Mouse (Mus musculus) kidney, adult 2 months (tissue): Measurements from ENCODE around the gene Gm13283. TPM values are rescaled to one million over a fixed set of nuclear protein-coding genes. Genes with fewer than 3 reads are reported as not detected.
A peak's percentile ranks its signal among the peaks of the same experiment; 100 is the strongest.
"Not testable (repeated sequence)": the region's sequence is repeated elsewhere in the genome, so short reads cannot be mapped to it uniquely, and the experiment has no call there.

Experiments
- DNase-seq: peaks from one replicate; pipeline ENCODE4 v3.0.0; 2021
- H3K27ac ChIP-seq: fragments of 200-500 bp; 2 replicates; pipeline ENCODE4 v1.5.1; 2012; ENCODE audit warnings: low read depth, low read length, control low read depth, inconsistent platforms; ENCODE audit not compliant: insufficient read depth
- H3K27me3 ChIP-seq: fragments of 200-500 bp; replicated peaks from 2 replicates; pipeline ENCODE4 v1.6.1; 2012; ENCODE audit warnings: mild to moderate bottlenecking, moderate library complexity, low read length, inconsistent platforms; ENCODE audit not compliant: control insufficient read depth, insufficient read depth
- H3K36me3 ChIP-seq: fragments of 200-500 bp; 2 replicates; pipeline ENCODE4 v1.6.1; 2012; ENCODE audit warnings: mild to moderate bottlenecking, moderate library complexity, low read length, inconsistent platforms; ENCODE audit not compliant: control insufficient read depth, insufficient read depth
- H3K4me1 ChIP-seq: fragments of 200-500 bp; 2 replicates; pipeline ENCODE4 v1.6.1; 2011; ENCODE audit warnings: low read length; ENCODE audit not compliant: control insufficient read depth, insufficient read depth
- H3K4me3 ChIP-seq: fragments of 200-500 bp; 2 replicates; pipeline ENCODE4 v1.5.1; 2011; ENCODE audit warnings: mild to moderate bottlenecking, low read depth, low read length, control low read depth; ENCODE audit not compliant: insufficient read depth
- CTCF ChIP-seq: fragments of 200-500 bp; conservative IDR thresholded peaks from 2 replicates; pipeline ENCODE4 v1.5.1; 2011; ENCODE audit warnings: low read depth, mild to moderate bottlenecking, control low read depth, low read length, moderate library complexity, mixed read lengths; ENCODE audit not compliant: insufficient read depth, insufficient read length
- POLR2A ChIP-seq: fragments of 200-500 bp; IDR thresholded peaks from one replicate; pipeline ENCODE4 v1.6.1; 2011; ENCODE audit warnings: low read depth, low read length, control low read depth
- WGBS: fragments of 180-500 bp; shearing (Covaris S2); methylation state at CpG from one replicate; pipeline ENCODE4 v1.1.7; 2018; 5-methylcytosine and 5-hydroxymethylcytosine counted together
- polyA plus RNA-seq: library from polyadenylated mRNA; depleted of rRNA; stranded (reverse); fragments of >200 nt; gene quantifications from 2 replicates; pipeline ENCODE4 v1.2.3, GENCODE M21; 2012

The Gm13283 gene
- polyA plus RNA-seq, 1 experiment, result not detected

- peak; percentile 78 for TF ChIP-seq CTCF
- no peak for TF ChIP-seq POLR2A
- H3K4me1 ChIP-seq, result 0 out of 2 replicates have a peak, but pooled peaks cover 3% of the 10 kb centered on the region
- no peak overlapping the region for H3K27ac ChIP-seq
- WGBS, result 0% methylated on average over 1 of the region's 1 CpGs
- no peaks in the 10 kb centered on the region for H3K27me3 ChIP-seq
- H3K36me3 ChIP-seq, result no peaks in the 10 kb centered on the region
- H3K4me3 ChIP-seq, result no peak overlapping the region
- DNase-seq, result peak; percentile 68
Measured at GRCm38 (mm10) chr4:88727324-88727723, 32.6 kb upstream of the Gm13283 start.

GRCm38 (mm10) chr4:88738480-88738879 is 21.4 kb upstream of the Gm13283 start:
- Histone ChIP-seq H3K27ac (no peak overlapping the region), H3K27me3 (no peaks in the 10 kb centered on the region), H3K4me3 (no peak overlapping the region), H3K36me3 (no peaks in the 10 kb centered on the region), H3K4me1 (no peaks in the 10 kb centered on the region)
- TF ChIP-seq CTCF, result peak; percentile 90
- TF ChIP-seq POLR2A, result no peak
- peak; percentile 74 for DNase-seq
- 0% methylated on average over 2 of the region's 2 CpGs for WGBS

- WGBS, result 90% methylated on average over 6 of the region's 6 CpGs
- no peak overlapping the region for H3K4me3 ChIP-seq
- H3K27me3 ChIP-seq, result no peaks in the 10 kb centered on the region
- H3K27ac ChIP-seq, result no peak overlapping the region
- H3K36me3 ChIP-seq, result no peaks in the 10 kb centered on the region
- H3K4me1 ChIP-seq, result no peaks in the 10 kb centered on the region
- DNase-seq, result no peak
- TF ChIP-seq CTCF (no peak), POLR2A (no peak)
Measured at GRCm38 (mm10) chr4:88739036-88739435, 20.9 kb upstream of the Gm13283 start.

- Histone ChIP-seq H3K36me3 (no peaks in the 10 kb centered on the region), H3K4me1 (no peaks in the 10 kb centered on the region), H3K4me3 (no peak overlapping the region), H3K27ac (no peak overlapping the region), H3K27me3 (no peaks in the 10 kb centered on the region)
- TF ChIP-seq POLR2A, result no peak
- no peak for TF ChIP-seq CTCF
- DNase-seq, result no peak
- WGBS, result 87% methylated on average over 4 of the region's 4 CpGs
Measured at GRCm38 (mm10) chr4:88741426-88741825, 18.5 kb upstream of the Gm13283 start.

- no peak overlapping the region for H3K4me3 ChIP-seq
- no peak overlapping the region for H3K27ac ChIP-seq
- H3K27me3 ChIP-seq, result no peaks in the 10 kb centered on the region
- DNase-seq, result no peak
- H3K4me1 ChIP-seq, result no peaks in the 10 kb centered on the region
- H3K36me3 ChIP-seq, result no peaks in the 10 kb centered on the region
- WGBS, result 69% methylated on average over 7 of the region's 7 CpGs
- TF ChIP-seq POLR2A (no peak), CTCF (no peak)
Measured at GRCm38 (mm10) chr4:88742771-88743371, 17.0 kb upstream of the Gm13283 start.

- no peaks in the 10 kb centered on the region for H3K27me3 ChIP-seq
- DNase-seq, result no peak
- no peak overlapping the region for H3K4me3 ChIP-seq
- no peak overlapping the region for H3K27ac ChIP-seq
- WGBS, result 61% methylated on average over 3 of the region's 3 CpGs
- TF ChIP-seq CTCF (peak; percentile 42), POLR2A (no peak)
- H3K4me1 ChIP-seq, result no peaks in the 10 kb centered on the region
- no peaks in the 10 kb centered on the region for H3K36me3 ChIP-seq
Measured at GRCm38 (mm10) chr4:88744207-88744606, 15.7 kb upstream of the Gm13283 start.

GRCm38 (mm10) chr4:88749926-88750325 is 10.0 kb upstream of the Gm13283 start:
- no peak overlapping the region for H3K27ac ChIP-seq
- no peaks in the 10 kb centered on the region for H3K4me1 ChIP-seq
- H3K27me3 ChIP-seq, result no peaks in the 10 kb centered on the region
- no peak for DNase-seq
- H3K36me3 ChIP-seq, result no peaks in the 10 kb centered on the region
- WGBS, result 67% methylated on average over 6 of the region's 6 CpGs
- TF ChIP-seq POLR2A (no peak), CTCF (no peak)
- no peak overlapping the region for H3K4me3 ChIP-seq

GRCm38 (mm10) chr4:88754818-88755340 is 5.0 kb upstream of the Gm13283 start, which contains the start of gene Gm13271:
Gene Gm13271 (plus strand): TSS chr4:88754868.
- H3K27ac ChIP-seq, H3K4me3 ChIP-seq, H3K27me3 ChIP-seq, H3K4me1 ChIP-seq, H3K36me3 ChIP-seq: not testable (repeated sequence)
- WGBS, result 87% methylated on average over 15 of the region's 15 CpGs
- peak; percentile 55 for DNase-seq

GRCm38 (mm10) chr4:88756581-88757513 is 3.1 kb upstream of the Gm13283 start:
- not testable (repeated sequence) for H3K36me3 ChIP-seq, DNase-seq, H3K27me3 ChIP-seq, H3K4me1 ChIP-seq
- peak overlapping the region; percentile 96 for H3K27ac ChIP-seq
- H3K4me3 ChIP-seq, result peak overlapping the region; percentile 97
- WGBS, result 8% methylated on average over 28 of the region's 31 CpGs
